Mouse (Mus musculus): Measurements from ENCODE around the gene Soga1.
A peak's percentile ranks its signal among the peaks of the same experiment; 100 is the strongest.

Gene Soga1

GRCm38 (mm10) chr2:157035371-157035770, 43.7 kb downstream of the Soga1 start:
- no peak for DNase-seq

GRCm38 (mm10) chr2:157030804-157031203, 48.2 kb downstream of the Soga1 start:
- DNase-seq = peak; percentile 95 to 96

GRCm38 (mm10) chr2:157028261-157028660, 50.8 kb downstream of the Soga1 start:
- DNase-seq = no peak

GRCm38 (mm10) chr2:157027106-157028008, 51.7 kb downstream of the Soga1 start:
- no peak for DNase-seq

GRCm38 (mm10) chr2:157021156-157021555, 57.9 kb downstream of the Soga1 start:
- no peak for DNase-seq

- DNase-seq = no peak
Observed at GRCm38 (mm10) chr2:157019228-157019627, 59.8 kb downstream of the Soga1 start.

- DNase-seq = no peak
Observed at GRCm38 (mm10) chr2:157016529-157017270, 62.4 kb downstream of the Soga1 start.

- DNase-seq = no peak
Observed at GRCm38 (mm10) chr2:157012341-157012740, 66.7 kb downstream of the Soga1 start.

GRCm38 (mm10) chr2:157010634-157011310, 68.3 kb downstream of the Soga1 start:
- no peak for DNase-seq

- DNase-seq = no peak
Observed at GRCm38 (mm10) chr2:157010121-157010520, 68.9 kb downstream of the Soga1 start.

GRCm38 (mm10) chr2:157008509-157008908, 70.5 kb downstream of the Soga1 start:
- DNase-seq = no peak

- DNase-seq = no peak
Observed at GRCm38 (mm10) chr2:157007234-157007596, 71.8 kb downstream of the Soga1 start.

GRCm38 (mm10) chr2:157006511-157007233, 72.4 kb downstream of the Soga1 start, which contains the start of gene Dsn1:
Gene Dsn1, minus strand, starts transcription at chr2:157007154.
- peak; percentile 94 to 95 for DNase-seq

GRCm38 (mm10) chr2:157002321-157002720, 76.7 kb downstream of the Soga1 start:
- DNase-seq = no peak

GRCm38 (mm10) chr2:156998263-156998662, 80.8 kb downstream of the Soga1 start:
- no peak for DNase-seq

- peak; percentile 60 to 74 for DNase-seq
Observed at GRCm38 (mm10) chr2:156996576-156996975, 82.5 kb downstream of the Soga1 start.

- DNase-seq = peak; percentile 97 to 98
Observed at GRCm38 (mm10) chr2:156991470-156992319, 87.4 kb downstream of the Soga1 start, which contains the start of gene Ndrg3. Gene Ndrg3, minus strand, starts transcription at chr2:156992056.

- peak in 1 of 2 experiments; percentile 38 for DNase-seq
Observed at GRCm38 (mm10) chr2:156990727-156991431, 88.2 kb downstream of the Soga1 start.

- DNase-seq = no peak
Observed at GRCm38 (mm10) chr2:156987316-156987715, 91.7 kb downstream of the Soga1 start.

GRCm38 (mm10) chr2:156982864-156983263, 96.2 kb downstream of the Soga1 start:
- DNase-seq = no peak

GRCm38 (mm10) chr2:156981291-156981690, 97.8 kb downstream of the Soga1 start:
- no peak for DNase-seq

Data from kidney, postnatal 4 days (tissue).